Mouse (Mus musculus): Measurements from ENCODE around the gene Itprip. TPM values are rescaled to one million over a fixed set of nuclear protein-coding genes. Genes with fewer than 3 reads are reported as not detected.

Gene Itprip
- total RNA-seq, 2 experiments from 2014 or later, result 0.75 to 0.99 TPM

GRCm38 (mm10) chr19:47931982-47932638 is 13.0 kb upstream of the Itprip start:
- peak; percentile 80 for TF ChIP-seq CTCF (IDR thresholded peaks at IDR 0.05)
- intact Hi-C loops (cut with DNase I), result loop anchor here (1.0 kb wide), 1 partner anchor 50 kb away; no protein-coding TSS in a partner anchor
- H3K4me3 ChIP-seq, result no peak overlapping the region
- no peak overlapping the region for H3K27ac ChIP-seq
- no peak for DNase-seq

DNA sequence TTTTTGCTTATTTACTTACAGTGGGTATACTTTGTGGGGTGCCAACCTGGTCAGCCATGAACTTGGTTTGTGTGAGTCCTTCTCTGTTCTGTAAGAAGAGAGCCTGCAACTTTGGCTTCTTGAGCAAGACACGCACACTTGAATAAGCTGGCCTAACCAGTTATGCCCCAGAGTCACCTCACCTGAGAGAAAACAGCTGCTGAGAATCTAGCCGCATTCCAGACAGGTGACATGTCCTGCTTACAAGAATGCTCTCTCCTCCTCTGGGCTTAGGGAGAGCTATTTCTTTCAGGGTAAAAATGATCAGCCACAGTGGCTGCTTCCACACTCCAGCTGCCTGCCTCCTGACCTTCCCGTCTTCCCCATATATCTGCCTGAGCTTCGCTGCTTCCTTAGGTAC is 9.9 kb upstream of the Itprip start:
- H3K27ac ChIP-seq, result no peak overlapping the region
- no peak overlapping the region for H3K4me3 ChIP-seq
- intact Hi-C loops (cut with DNase I), result no loop called here
- no peak for TF ChIP-seq CTCF (IDR thresholded peaks at IDR 0.05)
- no peak for DNase-seq

DNA sequence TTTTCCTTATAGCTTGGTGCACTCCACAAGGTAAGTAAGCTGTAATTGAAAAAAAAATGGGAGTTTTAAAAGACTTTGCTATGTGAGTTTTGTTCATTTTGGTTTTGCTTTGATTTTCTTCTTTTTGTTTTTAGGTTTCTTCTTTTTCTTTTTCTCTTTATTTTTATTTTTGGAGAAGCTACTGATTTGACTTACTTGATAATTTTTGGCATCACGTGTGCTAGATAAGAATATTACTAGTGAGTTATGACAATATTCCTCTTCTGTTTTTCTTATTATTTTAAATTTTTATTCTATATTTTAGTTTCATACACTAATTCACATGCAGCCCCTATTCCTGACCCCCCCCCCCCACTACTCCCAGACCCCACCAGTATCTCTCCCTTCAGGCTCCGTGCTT is 7.9 kb upstream of the Itprip start:
- H3K4me3 ChIP-seq, result no peak overlapping the region
- no peak for DNase-seq
- no peak for TF ChIP-seq CTCF (IDR thresholded peaks at IDR 0.05)
- no peak overlapping the region for H3K27ac ChIP-seq
- intact Hi-C loops (cut with DNase I), result no loop called here

- Histone ChIP-seq H3K4me3 (no peak overlapping the region), H3K27ac (no peak overlapping the region)
- intact Hi-C loops (cut with DNase I), result no loop called here
- DNase-seq, result no peak
- TF ChIP-seq CTCF (IDR thresholded peaks at IDR 0.05), result no peak
Measured at GRCm38 (mm10) chr19:47925819-47926218, 6.7 kb upstream of the Itprip start.

- Histone ChIP-seq H3K4me3 (peak overlapping the region; percentile 81), H3K27ac (peak overlapping the region; percentile 90)
- no peak for TF ChIP-seq CTCF (IDR thresholded peaks at IDR 0.05)
- DNase-seq, result no peak
- intact Hi-C loops (cut with DNase I), result no loop called here
Measured at GRCm38 (mm10) chr19:47919966-47920375, 872 bp upstream of the Itprip start.

- TF ChIP-seq CTCF (IDR thresholded peaks at IDR 0.05), result no peak
- intact Hi-C loops (cut with DNase I), result no loop called here
- no peak for DNase-seq
- Histone ChIP-seq H3K4me3 (peak overlapping the region; percentile 81), H3K27ac (peak overlapping the region; percentile 90)
Measured at GRCm38 (mm10) chr19:47918455-47919101, 521 bp downstream of the Itprip start.

DNA sequence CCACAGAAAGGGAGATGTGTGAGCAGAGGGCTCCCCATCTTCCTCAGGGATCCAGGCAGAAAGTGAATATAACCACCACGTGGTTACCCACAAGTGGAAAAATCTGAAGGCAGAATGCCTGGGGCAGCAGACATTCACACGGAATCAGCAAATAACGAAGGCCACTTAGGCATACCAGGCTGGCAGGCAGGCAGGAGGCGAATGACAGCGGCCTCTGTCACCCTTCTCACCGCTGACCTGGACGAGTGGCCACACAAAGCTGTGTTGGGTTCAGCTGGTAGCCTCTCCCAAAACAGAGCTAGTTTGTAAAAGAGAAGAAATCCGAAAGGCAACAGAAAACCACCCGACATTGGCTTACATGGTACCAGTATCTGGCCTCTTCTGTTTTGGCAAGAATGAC is 1.1 kb downstream of the Itprip start:
- no peak for TF ChIP-seq CTCF (IDR thresholded peaks at IDR 0.05)
- no peak for DNase-seq
- Histone ChIP-seq H3K27ac (peak overlapping the region; percentile 90), H3K4me3 (peak overlapping the region; percentile 81)
- intact Hi-C loops (cut with DNase I), result no loop called here

DNA sequence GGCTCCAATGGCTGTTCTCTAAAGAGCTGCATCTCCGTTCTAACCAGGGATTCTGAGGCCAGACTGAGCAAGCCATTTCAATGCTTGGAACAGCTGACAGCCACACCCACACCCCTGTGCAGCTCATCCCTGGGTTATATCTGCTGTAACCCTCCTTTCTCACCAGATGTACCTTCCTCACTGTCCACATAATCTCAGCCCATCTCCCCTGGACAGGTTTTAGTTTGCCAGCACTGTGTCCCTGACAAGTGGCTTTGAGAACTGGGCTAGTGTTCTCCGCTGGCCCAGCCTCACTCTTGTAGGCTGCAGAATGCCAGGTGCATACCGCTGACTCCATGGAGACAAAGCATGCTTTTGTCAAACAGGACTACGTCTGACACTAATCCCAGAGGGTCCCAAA is 1.7 kb downstream of the Itprip start:
- peak overlapping the region; percentile 81 for H3K4me3 ChIP-seq
- DNase-seq, result no peak
- no peak for TF ChIP-seq CTCF (IDR thresholded peaks at IDR 0.05)
- H3K27ac ChIP-seq, result no peak overlapping the region
- intact Hi-C loops (cut with DNase I), result no loop called here

DNA sequence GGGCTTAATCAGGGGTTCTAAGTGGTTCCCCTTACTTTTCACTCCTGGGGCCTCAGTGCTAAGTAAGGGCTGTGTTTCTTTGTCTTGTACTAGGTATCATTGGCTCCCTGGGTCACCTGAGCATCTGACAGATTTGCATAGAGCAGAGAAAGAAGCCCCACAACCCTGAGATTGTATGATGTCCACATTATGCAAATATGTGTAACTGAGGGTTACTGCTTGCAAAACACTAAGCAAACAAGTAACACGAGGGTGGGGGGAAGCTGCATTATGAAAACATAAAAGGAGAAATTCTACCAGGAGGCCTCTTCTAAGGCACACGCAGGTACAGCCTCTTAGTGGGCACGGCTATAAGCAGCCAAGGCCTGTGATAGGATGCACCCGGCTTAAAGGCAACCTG is 3.8 kb downstream of the Itprip start:
- no peak overlapping the region for H3K4me3 ChIP-seq
- no peak overlapping the region for H3K27ac ChIP-seq
- intact Hi-C loops (cut with DNase I), result no loop called here
- no peak for TF ChIP-seq CTCF (IDR thresholded peaks at IDR 0.05)
- no peak for DNase-seq

DNA sequence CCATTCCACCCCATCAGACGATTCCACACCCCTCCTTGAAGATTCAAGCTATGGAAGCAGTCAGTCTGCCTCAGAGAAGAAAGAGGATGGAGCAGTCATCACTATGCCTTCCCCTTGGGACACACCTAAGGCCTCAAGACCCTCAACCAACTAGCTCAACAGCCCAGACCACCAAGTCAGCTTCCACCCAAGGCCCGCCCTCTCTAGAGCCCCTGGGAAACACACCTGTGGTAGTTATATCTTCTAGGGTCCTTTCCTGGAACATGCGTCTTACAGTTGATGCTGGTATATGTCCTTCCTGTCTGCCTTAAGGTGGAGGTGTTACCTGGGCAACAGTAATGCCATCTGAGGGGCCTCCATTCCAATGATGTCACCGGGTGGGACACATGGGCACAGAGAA is 4.9 kb downstream of the Itprip start:
- no peak for DNase-seq
- H3K4me3 ChIP-seq, result no peak overlapping the region
- TF ChIP-seq CTCF (IDR thresholded peaks at IDR 0.05), result no peak
- no peak overlapping the region for H3K27ac ChIP-seq
- intact Hi-C loops (cut with DNase I), result no loop called here

DNA sequence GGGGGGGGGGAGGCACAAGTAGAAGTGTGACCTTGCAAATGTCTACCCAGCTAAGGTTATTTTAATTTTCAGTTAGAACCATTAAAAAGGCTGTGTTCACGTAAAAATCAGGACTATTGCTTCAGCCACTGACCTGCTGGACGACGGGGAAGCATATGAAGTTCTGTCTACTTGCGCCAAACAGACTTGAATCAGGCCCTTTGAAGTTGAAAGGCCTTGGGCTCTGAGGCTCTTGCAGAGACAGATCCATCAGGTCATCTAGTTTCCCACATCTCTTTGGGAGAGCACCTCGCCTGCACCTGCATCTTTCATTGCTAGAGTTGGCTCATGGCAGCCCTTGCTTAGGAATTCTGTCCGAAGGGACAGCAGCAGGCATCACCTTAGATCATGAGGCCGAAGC is 5.8 kb downstream of the Itprip start:
- TF ChIP-seq CTCF (IDR thresholded peaks at IDR 0.05), result no peak
- no peak for DNase-seq
- no peak overlapping the region for H3K4me3 ChIP-seq
- intact Hi-C loops (cut with DNase I), result no loop called here
- H3K27ac ChIP-seq, result no peak overlapping the region

GRCm38 (mm10) chr19:47910751-47911150 is 8.3 kb downstream of the Itprip start:
- intact Hi-C loops (cut with DNase I), result no loop called here
- DNase-seq, result no peak
- no peak overlapping the region for H3K27ac ChIP-seq
- no peak for TF ChIP-seq CTCF (IDR thresholded peaks at IDR 0.05)
- no peak overlapping the region for H3K4me3 ChIP-seq

GRCm38 (mm10) chr19:47910117-47910618 is 8.9 kb downstream of the Itprip start:
- no peak for TF ChIP-seq CTCF (IDR thresholded peaks at IDR 0.05)
- intact Hi-C loops (cut with DNase I), result no loop called here
- Histone ChIP-seq H3K27ac (no peak overlapping the region), H3K4me3 (no peak overlapping the region)
- no peak for DNase-seq
